Mouse (Mus musculus) mesoderm, embryonic 11.5 days (tissue): ENCODE results near the gene Krt73.
A peak's percentile ranks its signal among the peaks of the same experiment; 100 is the strongest.

Source experiments
- DNase-seq: peaks from one replicate; pipeline ENCODE4 v3.0.0-alpha.2; 2012; ENCODE audit warnings: low read depth, low spot score

Krt73 gene

DNA sequence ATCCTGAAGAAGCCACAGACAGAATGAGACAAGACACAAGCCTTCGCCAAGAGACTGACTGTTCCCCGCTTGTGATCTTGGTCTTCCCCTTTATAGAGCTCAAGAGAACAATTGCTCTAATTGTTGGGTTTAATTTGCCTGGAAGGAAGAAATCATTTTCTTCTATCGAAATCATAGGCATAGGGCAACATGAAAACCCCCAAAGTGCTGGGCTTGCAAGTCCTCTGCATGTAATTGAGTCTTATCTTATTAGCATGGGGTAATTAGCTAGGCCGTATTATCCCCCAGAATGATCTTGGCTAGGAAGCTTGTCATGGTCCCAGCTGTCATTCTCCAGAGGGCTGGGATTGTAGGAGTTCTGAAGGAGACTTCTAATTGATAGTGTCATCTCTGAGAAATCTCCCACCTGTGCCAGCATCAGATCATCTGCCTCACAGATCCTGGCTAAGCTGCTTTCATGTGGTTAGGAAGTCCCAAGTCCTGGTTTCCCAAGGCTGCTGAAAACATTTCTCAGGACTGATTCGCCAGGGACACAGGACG, at the start of gene Krt73:
TSS of gene Krt73 (minus strand) at position 51 of the 540 bp plus-strand sequence.
- DNase-seq = no peak

DNA sequence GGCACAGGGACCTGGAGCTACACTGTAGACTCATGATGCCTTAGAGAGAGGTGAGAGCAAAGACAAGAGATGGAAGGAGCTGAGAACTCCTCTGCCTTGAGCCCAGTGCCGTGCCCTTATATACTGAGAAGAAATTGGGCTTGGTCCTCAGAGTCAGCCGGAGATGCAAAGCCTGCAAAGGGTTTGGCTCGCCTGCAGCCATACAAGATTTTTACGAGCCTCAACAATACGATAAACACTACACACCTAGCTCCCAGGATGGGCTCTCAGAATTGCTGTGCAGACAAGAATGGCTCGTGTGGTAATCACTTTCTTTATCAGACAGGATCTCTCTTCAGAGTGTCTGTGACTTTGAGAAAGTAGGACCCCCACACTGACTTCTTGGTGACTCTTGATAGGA, 48.5 kb upstream of the Krt73 start, which contains the start of gene Krt1:
TSS of gene Krt1 (minus strand) at position 101 of the 400 bp plus-strand sequence.
- DNase-seq = no peak

GRCm38 (mm10) chr15:101845971-101846403, 43.8 kb upstream of the Krt73 start:
- peak; percentile 20 for DNase-seq

- no peak for DNase-seq
These were observed 41.0 kb upstream of the Krt73 start for GRCm38 (mm10) chr15:101843192-101843591.

- DNase-seq = no peak
These were observed 32.7 kb upstream of the Krt73 start for GRCm38 (mm10) chr15:101834784-101835328.

GRCm38 (mm10) chr15:101833131-101833530, 31.0 kb upstream of the Krt73 start:
- DNase-seq = no peak

DNA sequence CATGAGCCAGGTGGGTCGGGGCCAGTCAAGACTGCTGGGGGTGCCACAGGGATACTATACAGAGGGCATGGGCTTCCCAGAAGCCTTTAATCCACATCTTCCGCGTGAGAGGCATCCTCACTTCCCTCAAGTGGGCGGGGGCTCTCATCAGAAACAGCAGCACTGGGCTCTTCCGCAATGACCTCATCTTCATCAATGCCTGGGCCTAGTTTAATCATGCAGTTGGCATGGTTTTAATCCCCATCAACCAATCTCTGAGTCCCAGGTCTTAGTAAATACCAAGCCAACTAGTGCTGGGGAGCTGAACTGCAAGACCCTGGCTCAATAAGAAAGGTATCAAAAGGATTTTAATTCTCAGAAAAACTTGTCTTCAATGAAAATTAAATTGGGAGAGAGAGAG, 27.3 kb upstream of the Krt73 start:
- DNase-seq = no peak

DNA sequence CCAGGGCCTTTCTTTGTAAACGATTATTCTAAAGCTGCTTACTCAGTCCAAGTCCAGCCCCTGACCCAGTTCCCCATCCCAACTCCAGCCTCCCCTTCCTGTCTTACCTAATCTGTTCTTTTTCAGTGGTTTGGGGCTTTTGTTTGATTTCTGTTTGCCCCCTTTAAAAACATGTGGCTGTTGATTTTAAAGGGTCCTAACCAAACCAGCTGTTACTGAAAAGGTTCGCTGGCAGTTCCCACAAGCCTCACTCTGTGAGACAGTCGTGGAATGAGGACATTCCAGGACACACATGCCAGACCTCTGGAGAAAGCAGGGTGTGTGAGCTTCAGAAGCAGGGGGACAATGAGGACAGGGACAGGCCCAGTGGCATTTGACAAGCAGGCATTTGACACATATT, 19.6 kb upstream of the Krt73 start:
- DNase-seq = no peak

GRCm38 (mm10) chr15:101817875-101818274, 15.7 kb upstream of the Krt73 start, which contains the start of gene Krt2:
TSS of gene Krt2 (minus strand) at chr15:101818169.
- no peak for DNase-seq

- DNase-seq = peak; percentile 6
These were observed 1.1 kb upstream of the Krt73 start for GRCm38 (mm10) chr15:101803052-101803822.

- DNase-seq = no peak
These were observed 11.3 kb downstream of the Krt73 start for GRCm38 (mm10) chr15:101790867-101791266.

DNA sequence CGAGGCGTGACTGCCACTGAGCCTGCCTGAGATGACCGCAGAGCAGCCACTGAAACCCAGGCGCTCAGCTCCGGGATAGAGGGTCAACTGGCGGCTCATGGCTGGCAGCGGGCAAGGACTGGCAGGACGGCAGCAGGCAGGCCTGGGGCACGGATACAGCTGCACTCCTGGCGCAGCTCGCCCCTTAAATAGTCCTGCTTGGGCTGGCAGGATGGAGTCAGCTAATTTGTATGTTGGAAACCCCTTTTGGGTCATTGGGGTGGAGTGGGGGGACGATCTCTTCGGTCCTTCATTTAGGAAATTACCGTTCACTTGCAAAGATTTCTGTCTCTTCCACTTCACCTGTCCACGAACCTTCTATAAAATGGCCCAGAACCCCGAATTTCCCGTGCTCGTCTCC, 15.8 kb downstream of the Krt73 start, which contains the start of gene Krt72:
TSS of gene Krt72 (minus strand) at position 101 of the 400 bp plus-strand sequence.
- DNase-seq = no peak

DNA sequence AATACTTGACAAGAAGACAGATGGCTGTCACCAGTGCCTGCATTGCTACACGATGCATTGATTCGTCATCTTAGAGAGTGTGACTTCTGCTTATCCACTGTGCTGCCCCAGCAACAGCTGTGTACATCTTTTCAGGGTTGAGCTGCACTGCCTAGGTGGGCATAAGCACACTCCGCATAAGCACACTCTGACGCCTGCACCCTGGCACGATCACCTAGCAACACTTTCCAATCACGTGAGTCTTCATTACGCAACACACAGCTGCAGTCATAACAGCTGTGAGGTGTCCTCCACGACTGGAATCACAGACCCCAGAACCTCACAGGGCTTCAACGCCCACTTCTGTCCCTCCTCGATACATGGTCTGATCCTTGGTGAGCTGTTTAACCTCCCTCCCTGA, 28.7 kb downstream of the Krt73 start:
- no peak for DNase-seq

- peak; percentile 89 for DNase-seq
These were observed 29.4 kb downstream of the Krt73 start for GRCm38 (mm10) chr15:101772711-101773081.

DNA sequence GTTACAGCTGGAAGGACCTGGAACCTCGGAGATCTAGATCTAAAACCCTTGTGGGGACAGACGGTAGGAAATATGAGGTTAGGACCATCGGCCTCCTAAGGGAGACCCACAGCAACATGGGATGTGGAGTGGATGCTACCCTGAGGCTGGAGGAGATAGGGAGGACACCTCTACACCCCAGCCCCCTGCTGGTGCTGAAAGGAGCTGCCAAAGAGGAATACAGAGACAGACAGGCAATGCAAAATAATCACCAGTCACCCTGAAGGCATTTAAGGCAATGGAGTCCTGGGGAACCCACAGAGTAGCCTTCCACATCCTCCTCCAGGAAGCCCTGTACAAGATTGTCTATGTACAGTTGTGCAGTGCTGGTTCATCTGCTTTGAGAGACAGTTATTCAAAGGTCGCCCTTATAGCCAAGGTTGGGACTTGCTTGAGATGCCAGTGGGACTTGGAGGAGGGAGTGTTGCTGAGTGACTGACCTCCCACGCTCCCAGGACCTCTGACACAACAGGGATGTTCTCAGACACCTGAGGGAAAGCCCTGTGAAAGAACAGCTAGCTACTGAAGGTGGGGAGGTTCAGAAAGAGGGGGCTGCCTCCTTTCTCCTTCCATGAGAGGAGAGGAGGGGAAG, 30.0 kb downstream of the Krt73 start:
- peak; percentile 44 for DNase-seq

DNA sequence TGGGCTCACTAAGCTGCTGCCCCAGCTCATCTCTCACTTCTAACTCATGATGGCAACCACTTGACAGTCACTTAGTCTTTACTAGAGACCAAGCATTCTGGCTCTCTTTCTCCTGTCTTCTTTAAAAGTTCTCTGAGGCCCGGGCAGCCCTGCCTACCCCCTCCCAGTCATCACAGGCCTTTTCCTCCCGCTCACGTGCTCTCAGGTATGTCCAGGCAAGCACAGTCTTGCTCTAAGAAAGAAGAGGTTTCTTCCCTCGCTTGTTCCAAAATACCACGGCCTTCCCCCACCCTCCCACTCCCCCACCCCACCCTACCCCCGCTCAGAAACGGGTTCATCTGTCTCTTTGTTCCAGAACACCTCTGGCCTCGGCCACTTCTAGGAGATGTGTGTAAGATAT, 31.9 kb downstream of the Krt73 start:
- DNase-seq = no peak
